Mouse (Mus musculus): ENCODE measurements around the gene Cdk1.

The Cdk1 gene

GRCm38 (mm10) chr10:69341570-69342227 is 11.0 kb downstream of the Cdk1 start:
- DNase-seq: no peak

GRCm38 (mm10) chr10:69340001-69340400 is 12.7 kb downstream of the Cdk1 start:
- DNase-seq: no peak

- no peak for DNase-seq
These were observed 16.5 kb downstream of the Cdk1 start for GRCm38 (mm10) chr10:69336219-69336618.

- no peak for DNase-seq
These were observed 17.1 kb downstream of the Cdk1 start for GRCm38 (mm10) chr10:69335611-69336010.

- DNase-seq: no peak
These were observed 17.6 kb downstream of the Cdk1 start for GRCm38 (mm10) chr10:69335195-69335536.

- no peak for DNase-seq
These were observed 18.2 kb downstream of the Cdk1 start for GRCm38 (mm10) chr10:69334271-69335194.

- DNase-seq: no peak
These were observed 19.5 kb downstream of the Cdk1 start for GRCm38 (mm10) chr10:69333212-69333611.

GRCm38 (mm10) chr10:69331231-69331630 is 21.5 kb downstream of the Cdk1 start:
- DNase-seq: no peak

- no peak for DNase-seq
These were observed 24.1 kb downstream of the Cdk1 start for GRCm38 (mm10) chr10:69328656-69329046.

- DNase-seq: no peak
These were observed 24.6 kb downstream of the Cdk1 start for GRCm38 (mm10) chr10:69328029-69328655.

GRCm38 (mm10) chr10:69327362-69327761 is 25.4 kb downstream of the Cdk1 start:
- DNase-seq: no peak

- DNase-seq: no peak
These were observed 26.3 kb downstream of the Cdk1 start for GRCm38 (mm10) chr10:69326433-69326832.

GRCm38 (mm10) chr10:69324816-69325215 is 27.9 kb downstream of the Cdk1 start:
- no peak for DNase-seq

GRCm38 (mm10) chr10:69323986-69324385 is 28.8 kb downstream of the Cdk1 start:
- DNase-seq: no peak

GRCm38 (mm10) chr10:69321519-69322035 is 31.2 kb downstream of the Cdk1 start:
- DNase-seq: no peak

GRCm38 (mm10) chr10:69320667-69321518 is 31.8 kb downstream of the Cdk1 start:
- DNase-seq: peak; percentile 94 to 95

GRCm38 (mm10) chr10:69318514-69318913 is 34.2 kb downstream of the Cdk1 start:
- no peak for DNase-seq

GRCm38 (mm10) chr10:69313944-69314343 is 38.8 kb downstream of the Cdk1 start:
- no peak for DNase-seq

GRCm38 (mm10) chr10:69311867-69312266 is 40.9 kb downstream of the Cdk1 start:
- DNase-seq: no peak

GRCm38 (mm10) chr10:69309109-69309508 is 43.6 kb downstream of the Cdk1 start:
- DNase-seq: no peak

- DNase-seq: peak; percentile 74 to 80
These were observed 45.7 kb downstream of the Cdk1 start for GRCm38 (mm10) chr10:69307067-69307466.

- peak; percentile 70 to 77 for DNase-seq
These were observed 46.5 kb downstream of the Cdk1 start for GRCm38 (mm10) chr10:69306205-69306604.
